Mouse (Mus musculus): ENCODE results near the gene Shisa5.

DNA sequence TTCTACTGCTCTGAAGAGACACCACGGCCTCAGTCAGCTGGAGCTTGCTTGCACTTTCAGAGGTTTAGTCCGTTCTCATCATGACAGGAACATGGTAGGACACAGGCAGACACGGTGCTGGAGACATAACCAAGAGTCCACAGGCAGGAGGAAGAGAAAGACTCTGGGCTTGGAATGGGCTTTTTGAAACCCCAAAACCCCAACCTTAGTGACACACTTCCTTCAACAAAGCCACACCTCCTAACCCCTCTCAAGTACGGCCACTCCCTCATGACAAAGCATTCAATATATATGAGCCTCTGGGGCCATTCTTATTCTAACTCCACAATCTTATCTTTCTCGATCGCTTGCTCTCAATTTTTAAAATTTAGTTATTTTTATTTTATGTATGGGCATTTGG, 5.9 kb upstream of the Shisa5 start:
- TF ChIP-seq CTCF (IDR thresholded peaks at IDR 0.05; ENCODE audit: low read depth, low read length) (no peak), POLR2A (IDR thresholded peaks at IDR 0.05; ENCODE audit: insufficient read depth, low read length) (no peak)

Measured in ES-Bruce4 (cell line).